Mouse (Mus musculus): ENCODE measurements around the gene Ndufv1. TPM values are rescaled to one million over a fixed set of nuclear protein-coding genes. Genes with fewer than 3 reads are reported as not detected.
A peak's percentile ranks its signal among the peaks of the same experiment; 100 is the strongest.
"Not testable (repeated sequence)": the region's sequence is repeated elsewhere in the genome, so short reads cannot be mapped to it uniquely, and the experiment has no call there.

Gene Ndufv1
- total RNA-seq, 1 experiment from 2014 or later, result 297 TPM

DNA sequence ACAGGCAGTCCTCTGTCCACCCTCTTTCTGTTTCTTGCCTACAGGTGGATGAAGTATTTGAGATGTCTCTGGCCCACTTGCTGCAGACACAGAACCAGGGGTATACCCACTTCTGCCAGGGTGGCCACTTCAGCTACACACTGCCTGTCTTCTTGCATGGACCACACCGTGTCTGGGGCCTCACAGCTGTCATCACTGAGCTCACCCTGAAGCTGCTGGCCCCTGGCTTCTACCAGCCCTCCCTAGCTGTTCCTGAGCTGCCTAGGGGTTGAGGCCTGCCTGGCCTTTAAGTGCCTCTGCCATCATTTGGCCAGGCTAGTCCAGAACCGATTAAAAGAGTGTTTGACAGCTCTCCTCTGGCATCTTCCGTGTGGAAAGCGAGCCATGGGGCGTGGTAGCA lies 10.9 kb downstream of the Ndufv1 start:
- no peak for DNase-seq

DNA sequence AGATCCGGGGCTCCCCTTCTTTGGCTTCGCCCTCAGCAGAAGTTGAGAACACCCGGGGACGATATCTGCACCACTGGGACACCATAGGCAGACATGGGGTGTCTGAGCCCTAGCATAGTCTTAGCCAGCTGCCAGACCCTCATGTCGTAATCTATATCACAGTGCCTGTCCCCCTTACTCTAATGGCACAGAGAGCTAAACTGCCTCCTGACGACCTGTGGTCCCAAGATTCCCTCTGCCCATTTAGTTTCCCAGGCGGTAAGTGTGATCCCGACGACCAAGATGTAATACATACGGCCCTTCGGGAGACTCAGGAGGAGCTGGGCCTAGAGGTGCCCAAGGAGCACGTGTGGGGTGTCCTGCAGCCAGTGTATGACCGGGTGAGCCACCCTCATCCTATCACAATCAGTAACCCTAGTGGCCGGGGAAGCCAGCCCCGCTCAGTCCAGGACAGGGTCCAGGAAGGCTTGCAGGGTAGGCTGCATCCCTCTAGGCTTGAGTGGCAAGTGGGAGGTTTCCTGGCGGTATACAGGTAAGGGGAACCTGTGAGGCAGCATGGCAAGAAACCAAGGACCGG lies 11.6 kb downstream of the Ndufv1 start:
- DNase-seq, result no peak

GRCm38 (mm10) chr19:4000119-4000900 lies 12.3 kb downstream of the Ndufv1 start, which contains the start of the genes Nudt8 and Gm49405:
Nudt8 (plus strand) TSS chr19:4000580.
Gm49405 (plus strand) TSS chr19:4000626.
- peak; percentile 90 for DNase-seq

- no peak for DNase-seq
These were observed 13.4 kb downstream of the Ndufv1 start for GRCm38 (mm10) chr19:3999121-3999730.

GRCm38 (mm10) chr19:3998335-3998734 lies 14.3 kb downstream of the Ndufv1 start:
- no peak for DNase-seq

- DNase-seq, result no peak
These were observed 15.4 kb downstream of the Ndufv1 start for GRCm38 (mm10) chr19:3997231-3997630.

DNA sequence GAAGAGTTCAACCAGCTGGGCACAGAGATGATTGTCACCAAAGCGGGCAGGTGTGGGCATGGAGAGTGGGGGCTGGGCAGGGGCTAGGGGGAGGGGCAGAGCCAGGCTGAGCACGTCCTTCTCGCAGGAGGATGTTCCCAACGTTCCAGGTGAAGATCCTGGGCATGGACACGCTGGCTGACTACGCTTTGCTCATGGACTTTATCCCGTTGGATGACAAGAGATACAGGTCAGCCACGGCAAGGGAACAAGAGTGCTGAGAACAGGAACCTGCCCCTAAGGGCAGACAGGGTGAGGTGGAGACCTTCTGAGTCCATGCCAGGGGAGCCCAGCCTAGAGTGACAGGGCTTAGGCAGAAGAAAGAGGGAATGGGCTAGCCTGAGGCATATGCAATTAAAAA lies 15.9 kb downstream of the Ndufv1 start:
- no peak for DNase-seq

DNA sequence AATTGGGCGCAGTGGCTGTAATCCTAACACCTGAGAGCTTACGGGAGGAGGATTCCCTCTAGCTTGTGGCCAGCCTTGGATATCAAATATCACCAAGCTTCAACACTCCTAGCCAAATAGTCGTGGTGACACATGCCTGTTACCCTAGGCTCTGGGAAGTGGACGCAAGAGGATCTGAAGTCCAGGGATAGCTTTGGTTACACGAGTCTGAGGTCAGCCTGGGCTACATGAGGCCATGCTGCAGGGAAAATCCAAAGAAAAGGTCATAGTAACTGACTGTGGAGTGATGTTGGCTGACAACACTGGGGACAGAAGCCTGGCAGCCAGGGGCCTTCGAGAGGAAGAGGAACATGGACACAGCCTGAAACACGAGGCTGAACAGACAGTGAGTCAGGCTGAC lies 16.5 kb downstream of the Ndufv1 start:
- no peak for DNase-seq

GRCm38 (mm10) chr19:3995505-3995904 lies 17.1 kb downstream of the Ndufv1 start:
- DNase-seq, result no peak

DNA sequence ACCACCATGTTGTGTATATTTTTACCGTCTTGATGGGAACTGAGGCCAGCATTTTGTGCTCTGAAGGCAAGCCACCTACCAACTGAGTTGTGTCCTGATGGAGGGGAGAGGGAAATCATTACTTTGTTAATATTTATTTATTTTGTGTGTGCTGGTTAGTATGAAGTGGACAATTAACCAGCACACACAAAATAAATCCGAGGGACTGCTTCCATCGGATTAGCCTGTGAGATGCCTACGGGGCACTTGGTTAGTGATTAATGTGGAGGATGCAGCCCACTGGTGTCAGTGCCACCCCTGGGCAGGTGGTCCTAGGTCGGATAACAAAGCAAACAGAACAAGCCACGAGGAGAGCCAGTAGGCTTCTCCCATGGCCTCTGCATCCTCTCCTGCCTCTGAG lies 17.7 kb downstream of the Ndufv1 start:
- DNase-seq, result no peak

- DNase-seq, result no peak
These were observed 20.2 kb downstream of the Ndufv1 start, which contains the start of gene Tbx10 for GRCm38 (mm10) chr19:3992416-3992815. Tbx10 (plus strand) TSS chr19:3992752.

- DNase-seq, result no peak
These were observed 20.6 kb downstream of the Ndufv1 start for GRCm38 (mm10) chr19:3991966-3992365.

DNA sequence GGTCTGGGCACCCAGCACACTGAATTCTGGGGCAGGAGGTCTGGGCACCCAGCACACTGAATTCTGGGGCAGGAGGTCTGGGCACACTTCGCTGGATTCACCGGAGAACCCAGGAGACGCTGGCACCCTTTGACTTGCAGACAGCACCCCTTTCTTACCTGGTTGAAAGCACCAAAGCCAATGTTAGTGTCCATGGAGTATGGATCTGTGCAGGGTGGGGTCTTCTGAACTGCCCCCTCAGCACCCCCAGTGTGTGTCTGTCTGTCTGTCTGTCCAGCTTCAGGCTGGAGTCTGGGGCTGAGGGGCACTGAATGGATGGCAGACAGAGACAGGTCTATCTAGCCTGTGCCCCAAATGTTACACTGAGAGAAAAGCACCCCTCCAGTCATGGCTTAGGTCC lies 21.0 kb downstream of the Ndufv1 start:
- DNase-seq, result no peak

- no peak for DNase-seq
These were observed 21.8 kb downstream of the Ndufv1 start for GRCm38 (mm10) chr19:3990804-3991203.

- no peak for DNase-seq
These were observed 23.9 kb downstream of the Ndufv1 start for GRCm38 (mm10) chr19:3988750-3989149.

DNA sequence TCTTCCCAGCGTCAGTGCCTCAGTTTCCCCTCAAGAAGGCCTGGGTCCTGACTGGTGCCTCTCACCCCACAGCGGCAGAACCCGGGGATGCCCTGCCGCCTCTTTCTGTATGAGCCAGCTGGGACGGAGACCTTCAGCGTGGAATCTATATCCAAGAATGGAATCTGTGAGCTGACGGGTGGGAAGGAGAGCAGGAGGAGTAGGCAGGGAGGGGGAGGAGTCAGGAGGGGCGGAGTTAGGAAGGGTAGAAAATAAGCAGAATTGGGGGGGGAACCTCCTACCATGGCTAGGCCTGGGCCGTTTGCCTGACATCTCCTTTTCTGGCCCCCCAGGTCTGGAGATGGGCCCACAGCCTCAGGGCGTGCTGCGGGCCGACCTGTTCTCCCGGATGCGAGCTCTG lies 24.5 kb downstream of the Ndufv1 start:
- no peak for DNase-seq

- peak; percentile 87 for DNase-seq
These were observed 26.3 kb downstream of the Ndufv1 start, which contains the start of gene Acy3 for GRCm38 (mm10) chr19:3986334-3986733. Acy3 (plus strand) TSS chr19:3986570.

- DNase-seq, result peak; percentile 55
These were observed 27.3 kb downstream of the Ndufv1 start for GRCm38 (mm10) chr19:3985261-3985681.

- DNase-seq, result no peak
These were observed 28.9 kb downstream of the Ndufv1 start for GRCm38 (mm10) chr19:3983527-3984200.

DNA sequence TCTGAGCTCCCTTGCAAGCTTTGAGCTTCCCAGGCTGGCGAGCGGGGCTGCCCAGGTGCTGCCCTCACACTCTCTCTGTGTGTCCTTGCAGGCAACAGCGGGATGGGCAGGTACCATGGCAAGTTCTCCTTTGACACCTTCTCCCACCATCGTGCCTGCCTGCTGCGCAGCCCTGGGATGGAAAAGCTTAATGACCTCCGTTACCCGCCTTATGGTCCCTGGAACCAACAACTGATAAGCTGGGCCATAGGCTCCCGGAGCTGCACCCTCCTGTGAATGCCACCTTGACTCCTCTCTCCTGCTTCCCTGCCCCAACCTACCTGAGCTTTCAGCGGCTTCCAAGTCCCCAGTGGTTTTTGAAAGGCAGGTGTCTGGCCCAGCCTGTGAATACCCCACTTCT lies 31.7 kb downstream of the Ndufv1 start:
- DNase-seq, result no peak

DNA sequence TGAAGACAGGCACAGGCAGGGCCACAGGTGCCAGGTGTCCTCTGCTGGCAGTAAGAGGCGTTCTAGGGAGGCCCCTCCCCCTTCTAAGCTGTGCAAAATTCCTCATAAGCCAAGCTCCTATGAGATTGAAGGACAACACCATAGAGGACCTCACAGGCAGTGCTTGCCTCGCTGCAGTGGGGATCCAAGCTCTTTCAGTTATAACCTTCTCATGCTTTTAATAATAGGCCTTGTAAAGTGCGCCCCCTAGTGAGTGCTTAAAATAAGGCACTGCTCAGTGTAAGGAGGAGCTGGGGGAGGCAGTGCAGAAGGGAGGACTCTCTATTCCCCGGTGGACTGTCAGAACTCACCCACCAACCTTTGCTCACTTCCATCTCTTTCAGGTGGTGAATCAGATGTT lies 32.3 kb downstream of the Ndufv1 start:
- peak; percentile 63 for DNase-seq

- no peak for DNase-seq
These were observed 36.7 kb downstream of the Ndufv1 start for GRCm38 (mm10) chr19:3975866-3976265.

GRCm38 (mm10) chr19:3974608-3975007 lies 38.0 kb downstream of the Ndufv1 start:
- not testable (repeated sequence) for DNase-seq

Data from adrenal gland, postnatal 25 days (tissue).